Mouse (Mus musculus): Measurements from ENCODE around the gene Il18bp. TPM values are rescaled to one million over a fixed set of nuclear protein-coding genes. Genes with fewer than 3 reads are reported as not detected.
A peak's percentile ranks its signal among the peaks of the same experiment; 100 is the strongest.
"Not testable (repeated sequence)": the region's sequence is repeated elsewhere in the genome, so short reads cannot be mapped to it uniquely, and the experiment has no call there.

The Il18bp gene
- 10 to 100 TPM in 1 of 2 experiments, 1 to 10 TPM in 1; 7.4 to 11.9 TPM for total RNA-seq (2021)
- long read RNA-seq, experiment 1, partial matches to known transcripts, result 8 of 12 reads
- long read RNA-seq, experiment 1, other reads (novel, unspliced or antisense), result 3 of 12 reads
- long read RNA-seq, experiment 2, partial matches to known transcripts, result 2 of 6 reads
- long read RNA-seq, experiment 2, other reads (novel, unspliced or antisense), result 3 of 6 reads

- DNase-seq, result no peak
Observed at GRCm38 (mm10) chr7:102018590-102018989, at the start of gene Il18bp. Gene Il18bp (minus strand): TSS chr7:102018690.

DNA sequence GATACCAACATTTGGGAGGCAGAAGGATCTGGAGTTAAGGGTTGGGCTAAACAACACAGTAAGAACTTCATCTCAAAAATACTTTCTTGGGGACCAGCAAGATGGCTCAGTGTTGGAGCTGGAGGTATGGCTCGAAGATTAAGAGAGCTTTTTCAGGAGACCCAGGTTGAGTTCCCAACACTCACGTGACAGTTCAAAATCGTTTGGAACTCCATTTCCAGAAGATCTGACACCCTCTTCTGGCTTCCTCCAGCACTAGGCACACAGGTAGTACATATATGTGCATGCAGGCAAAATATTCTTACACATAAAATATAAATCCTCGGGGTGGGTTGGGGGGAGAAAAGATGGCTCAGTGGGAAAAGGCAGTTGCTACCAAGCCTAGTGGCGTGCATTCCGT lies 47.9 kb upstream of the Il18bp start:
- no peak for DNase-seq

DNA sequence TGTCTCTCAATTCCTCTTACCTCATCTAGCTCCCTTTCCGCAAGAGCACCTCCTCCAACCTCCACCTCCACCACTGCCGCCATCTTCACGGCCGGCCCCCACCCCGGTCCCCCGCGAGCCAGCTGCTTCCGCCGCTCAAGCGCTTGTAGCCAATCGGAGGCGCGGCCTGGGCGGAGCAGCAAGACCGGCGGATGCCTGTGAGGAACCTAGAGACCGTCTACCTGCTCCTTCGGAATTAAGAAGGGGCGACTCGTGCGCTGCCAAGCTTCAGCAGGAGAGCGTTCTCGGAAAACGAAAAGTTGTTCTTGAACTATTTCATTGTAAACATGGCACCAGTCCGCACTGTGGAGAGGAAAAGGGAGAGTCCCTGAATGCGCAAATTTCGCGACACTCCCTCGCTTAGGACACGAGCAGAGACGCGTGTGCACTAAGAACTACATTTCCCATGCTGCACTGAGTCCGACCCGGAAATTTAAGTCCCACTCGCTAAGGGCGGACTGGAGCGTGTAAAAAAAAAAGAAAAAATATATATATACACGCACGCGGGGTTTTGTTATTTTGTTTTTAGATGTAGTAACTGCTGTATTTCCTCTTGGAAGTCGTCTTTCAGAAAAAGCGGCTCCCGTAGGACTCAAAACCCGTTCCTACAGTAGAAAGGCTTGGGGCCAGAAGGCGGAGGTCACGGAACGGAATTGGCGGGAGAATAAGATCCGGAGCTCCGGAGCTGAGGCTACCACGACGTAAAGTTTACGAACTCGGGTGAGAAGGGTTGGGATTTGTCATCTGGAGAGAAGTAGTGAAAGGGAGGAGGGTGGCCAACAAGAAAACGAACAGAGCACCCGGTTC lies 46.8 kb upstream of the Il18bp start, which contains the start of the genes Rnf121, Xndc1 and Xntrpc:
Rnf121 (minus strand) TSS at position 424 of the 846 bp plus-strand sequence.
Xndc1 (plus strand) TSS at position 466 of the 846 bp plus-strand sequence.
Xntrpc (plus strand) TSS at position 668 of the 846 bp plus-strand sequence.
- DNase-seq, result peak; percentile 96

DNA sequence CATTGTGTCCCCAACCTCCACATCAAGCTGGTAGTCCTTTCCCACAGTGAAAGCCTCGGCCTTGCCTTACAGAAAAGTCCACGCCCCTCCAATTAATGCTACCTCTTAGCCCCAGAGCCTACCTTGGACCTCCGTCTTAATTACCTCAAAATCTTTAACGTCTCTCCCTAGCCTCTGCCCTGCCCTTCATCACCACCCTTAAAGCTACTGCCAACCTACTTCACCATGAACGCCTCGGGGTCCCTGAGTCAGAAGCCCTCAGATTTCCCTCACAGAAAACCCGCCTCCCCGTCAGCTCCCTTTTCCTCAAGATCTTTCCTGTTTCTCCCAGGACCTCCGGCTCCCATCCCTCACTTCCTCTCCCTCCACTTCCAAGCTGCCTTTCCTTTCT lies 46.2 kb upstream of the Il18bp start:
- DNase-seq, result no peak

DNA sequence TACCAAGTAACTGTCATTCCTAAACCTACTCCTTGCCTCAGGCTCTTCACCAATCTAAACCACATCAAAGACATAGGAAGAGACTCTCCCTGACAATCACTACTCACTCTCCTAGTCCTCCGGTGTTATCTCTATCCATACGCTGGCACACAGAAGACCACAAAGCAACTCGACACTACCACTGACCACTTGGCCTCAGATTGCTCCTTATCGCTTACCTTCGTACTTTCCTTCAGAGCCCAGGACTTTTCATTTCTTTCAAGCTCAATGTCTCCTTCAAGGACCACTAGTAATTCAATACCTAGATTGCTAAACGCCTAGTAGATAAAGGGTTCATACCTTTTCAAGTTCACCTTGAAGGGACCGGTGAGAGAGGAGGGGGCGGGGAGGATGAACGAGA lies 45.4 kb upstream of the Il18bp start:
- no peak for DNase-seq

- DNase-seq, result no peak
Observed at GRCm38 (mm10) chr7:102062203-102062602, 43.7 kb upstream of the Il18bp start.

GRCm38 (mm10) chr7:102061353-102061752 lies 42.9 kb upstream of the Il18bp start:
- no peak for DNase-seq

DNA sequence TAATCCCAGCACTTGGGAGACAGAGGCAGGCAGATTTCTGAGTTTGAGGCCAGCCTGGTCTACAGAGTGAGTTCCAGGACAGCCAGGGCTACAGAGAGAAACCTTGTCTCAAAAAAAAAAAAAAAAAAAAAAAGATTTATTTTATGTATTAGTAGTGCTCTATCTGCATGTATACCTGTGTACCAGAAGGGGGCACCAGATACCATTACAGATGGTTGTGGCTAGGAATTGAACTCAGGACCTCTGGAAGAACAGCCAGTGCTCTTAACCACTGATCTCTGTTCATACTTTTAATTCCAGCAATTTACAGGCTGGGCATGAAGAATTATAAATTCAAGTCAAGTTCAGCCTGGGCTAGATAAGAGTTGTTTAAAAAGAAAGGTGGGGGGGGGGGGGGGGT lies 30.0 kb upstream of the Il18bp start:
- not testable (repeated sequence) for DNase-seq

- no peak for DNase-seq
Observed at GRCm38 (mm10) chr7:102042314-102042713, 23.8 kb upstream of the Il18bp start.

GRCm38 (mm10) chr7:102037318-102037717 lies 18.8 kb upstream of the Il18bp start:
- no peak for DNase-seq

- DNase-seq, result no peak
Observed at GRCm38 (mm10) chr7:102035534-102035933, 17.0 kb upstream of the Il18bp start.

DNA sequence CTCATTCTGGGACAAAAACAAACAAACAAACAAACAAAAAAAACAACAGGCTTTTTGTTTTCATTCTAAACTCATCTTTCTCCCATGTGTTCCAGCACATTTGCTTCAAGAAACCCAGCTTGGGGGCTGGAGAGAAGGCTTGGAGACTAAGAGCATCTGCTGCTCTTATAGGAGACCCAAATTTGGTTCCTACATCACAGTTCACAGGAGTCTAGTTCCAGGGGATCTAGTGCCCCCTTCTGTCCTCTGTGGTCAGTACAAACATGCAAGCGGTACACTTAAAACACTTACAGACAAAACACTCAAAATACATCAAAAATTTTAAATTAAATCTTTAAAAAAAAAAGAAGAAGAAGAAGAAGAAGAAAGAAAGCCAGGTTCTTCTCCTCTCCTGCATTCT lies 16.4 kb upstream of the Il18bp start:
- DNase-seq, result no peak

- DNase-seq, result no peak
Observed at GRCm38 (mm10) chr7:102025187-102026119, 7.0 kb upstream of the Il18bp start.

- DNase-seq, result no peak
Observed at GRCm38 (mm10) chr7:102023821-102024220, 5.3 kb upstream of the Il18bp start.

DNA sequence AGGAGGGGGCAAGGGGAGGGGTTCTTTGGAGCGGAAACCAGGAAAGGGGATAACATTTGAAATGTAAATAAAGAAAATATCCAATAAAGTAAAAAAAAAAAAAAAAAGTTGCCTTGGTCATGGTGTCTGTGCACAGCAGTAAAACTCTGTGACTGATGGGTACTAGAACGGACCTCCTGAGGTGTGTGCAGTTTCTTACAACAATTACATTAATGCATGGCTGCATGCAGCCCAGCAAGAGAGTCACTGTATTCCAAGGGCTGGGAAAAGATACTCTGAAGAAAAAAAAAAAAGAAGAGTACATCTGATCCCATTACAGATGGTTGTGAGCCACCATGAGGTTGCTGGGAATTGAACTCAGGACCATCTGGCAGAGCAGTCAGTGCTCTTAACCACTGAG lies 2.4 kb upstream of the Il18bp start:
- DNase-seq, result not testable (repeated sequence)

DNA sequence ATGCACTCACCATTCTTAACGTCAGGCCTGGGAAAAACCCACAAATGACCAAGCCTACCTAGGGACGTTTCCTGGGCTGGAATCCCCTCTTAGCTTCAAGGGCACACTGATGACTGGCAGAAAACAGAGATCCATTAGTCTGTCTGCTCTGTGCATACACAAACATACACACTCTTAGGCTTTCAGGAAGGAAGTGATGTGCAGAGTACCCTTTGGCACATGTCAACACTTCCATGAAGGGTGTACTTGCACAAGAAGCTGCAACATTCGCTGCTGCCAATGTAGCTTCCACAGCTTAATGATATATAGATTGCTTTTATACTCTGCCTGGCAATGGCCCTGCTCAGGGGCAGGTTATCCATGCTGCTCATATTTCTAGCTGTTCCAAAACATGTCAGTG lies 872 bp upstream of the Il18bp start:
- no peak for DNase-seq

DNA sequence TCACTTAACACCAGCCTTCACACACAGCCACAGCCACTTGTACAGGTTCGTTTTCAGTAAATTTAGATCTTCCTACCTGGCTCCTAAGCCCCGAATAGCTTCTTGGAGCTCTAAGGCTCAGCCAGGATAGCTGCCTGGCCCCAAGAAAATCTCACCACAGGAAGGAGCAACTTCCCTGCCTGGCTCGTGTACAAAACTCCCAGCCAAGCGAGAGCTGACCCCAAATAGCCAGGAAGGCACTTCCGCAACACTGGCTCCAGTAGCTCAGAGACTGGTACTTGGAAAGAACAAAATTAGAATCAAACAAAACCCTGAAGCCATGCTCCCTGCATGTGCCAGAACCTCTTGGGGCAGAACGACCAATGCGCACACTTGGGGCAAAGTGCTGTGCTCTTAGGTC lies 456 bp downstream of the Il18bp start:
- DNase-seq, result peak; percentile 63 to 69

- peak; percentile 60 to 62 for DNase-seq
Observed at GRCm38 (mm10) chr7:102017452-102017851, 1.0 kb downstream of the Il18bp start.

GRCm38 (mm10) chr7:102016936-102017335 lies 1.6 kb downstream of the Il18bp start:
- DNase-seq, result no peak

- no peak for DNase-seq
Observed at GRCm38 (mm10) chr7:102014995-102015394, 3.5 kb downstream of the Il18bp start.

GRCm38 (mm10) chr7:102013416-102013815 lies 5.1 kb downstream of the Il18bp start:
- no peak for DNase-seq

- no peak for DNase-seq
Observed at GRCm38 (mm10) chr7:102011855-102012254, 6.6 kb downstream of the Il18bp start.
